ENCODE assay signal across 19 mouse cellular contexts in the genomic region with DNA sequence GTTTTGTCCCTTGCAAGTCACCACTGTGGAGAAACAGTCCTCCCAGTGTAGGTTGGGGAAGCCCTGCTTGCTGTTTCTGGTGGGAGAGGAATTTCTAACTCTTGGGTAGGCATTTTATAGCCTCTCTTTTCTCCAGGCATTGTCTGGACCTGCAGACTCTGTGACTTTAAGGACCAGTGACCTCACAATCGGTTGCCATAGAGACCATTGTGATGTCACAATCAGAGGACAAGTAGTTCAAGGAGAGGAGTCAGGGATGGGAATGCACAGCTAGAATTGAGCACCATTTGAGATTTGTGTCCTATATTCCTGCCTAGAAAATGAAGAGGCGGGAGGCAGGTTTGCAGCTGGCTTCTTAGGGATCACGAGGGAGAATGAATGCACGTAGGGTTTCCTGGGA. TPM values are rescaled to one million over a fixed set of nuclear protein-coding genes. Genes with fewer than 3 reads are reported as not detected.
DNase-seq lines count a peak whose midpoint lies in the region; ATAC-seq and TF ChIP-seq lines count a peak whose summit lies in the region.
"Had no signal": no experiment of that assay in that cellular context is flagged by ENCODE, and none has a peak within 500 bp of the region (broad histone marks: within the 10 kb centered on the region; RNA-seq: fewer than 3 reads in every experiment).

No protein-coding gene starts in this region.

- no peaks in the 10 kb centered on the region for H3K36me3 ChIP-seq in hindbrain, postnatal 0 days (ENCODE audit: insufficient read depth, low read length)
- no peaks in the 10 kb centered on the region for H3K36me3 ChIP-seq in hindbrain, embryonic 16.5 days (ENCODE audit: control insufficient read depth, insufficient read depth, low read length)
- H3K36me3 ChIP-seq: embryonic facial prominence, embryonic 12.5 days; G1E; heart, embryonic 12.5 days; intestine, embryonic 15.5 days had no signal

- no peak overlapping the region for H3K4me3 ChIP-seq in hindbrain, postnatal 0 days (ENCODE audit: low read length)
- H3K4me3 ChIP-seq in hindbrain, embryonic 16.5 days (ENCODE audit: low read length) = no peak overlapping the region
- H3K4me3 ChIP-seq: embryonic facial prominence, embryonic 12.5 days; heart, adult 2 months; heart, embryonic 12.5 days; intestine, embryonic 15.5 days had no signal

- H3K9ac ChIP-seq in hindbrain, postnatal 0 days (replicated peaks; ENCODE audit: low read length) = no peak overlapping the region
- no peak overlapping the region for H3K9ac ChIP-seq in hindbrain, embryonic 16.5 days (ENCODE audit: low read depth, low read length)
- H3K9ac ChIP-seq: embryonic facial prominence, embryonic 12.5 days; heart, embryonic 12.5 days; intestine, embryonic 15.5 days had no signal

- peak; percentile 49 for DNase-seq in hindbrain, postnatal 0 days (ENCODE audit: low spot score)
- DNase-seq in NIH3T3 (ENCODE audit: low read depth) (peak; percentile 5), adipocyte (ENCODE audit: low spot score) (peak; percentile 15)
- DNase-seq in heart, adult 18-20 months = no peak
- DNase-seq in layer of hippocampus, postnatal 36 days = no peak
- DNase-seq: adrenal gland, adult 2 months; cerebellum, adult 18-20 months; cerebellum, postnatal 10 days; embryo, embryonic 11 days; gastrocnemius, postnatal 10 days; heart, adult 2 months; kidney, adult 18-20 months had no signal

- no peaks in the 10 kb centered on the region for H3K9me3 ChIP-seq in hindbrain, postnatal 0 days (ENCODE audit: low read length)
- no peaks in the 10 kb centered on the region for H3K9me3 ChIP-seq in hindbrain, embryonic 16.5 days (ENCODE audit: control insufficient read depth, low read length)
- H3K9me3 ChIP-seq: embryonic facial prominence, embryonic 12.5 days; G1E; heart, embryonic 12.5 days; intestine, embryonic 15.5 days had no signal

- 49% methylated on average over 4 of the region's 4 CpGs for WGBS in hindbrain, postnatal 0 days
- WGBS in hindbrain, embryonic 16.5 days = 52% methylated on average over 4 of the region's 4 CpGs

- no peak overlapping the region for H3K27ac ChIP-seq in hindbrain, postnatal 0 days
- no peak overlapping the region for H3K27ac ChIP-seq in hindbrain, embryonic 16.5 days (ENCODE audit: low read depth, low read length)
- H3K27ac ChIP-seq: embryonic facial prominence, embryonic 12.5 days; heart, adult 2 months; intestine, embryonic 15.5 days had no signal

- TF ChIP-seq CTCF in hindbrain, postnatal 0 days (IDR thresholded peaks at IDR 0.05; ENCODE audit: low read depth) = no peak

- no peak overlapping the region for H3K4me2 ChIP-seq in hindbrain, postnatal 0 days (ENCODE audit: low read depth, low read length)
- no peak overlapping the region for H3K4me2 ChIP-seq in hindbrain, embryonic 16.5 days (ENCODE audit: low read length)
- H3K4me2 ChIP-seq: embryonic facial prominence, embryonic 12.5 days; heart, embryonic 12.5 days; intestine, embryonic 15.5 days had no signal

- H3K4me1 ChIP-seq in hindbrain, postnatal 0 days (ENCODE audit: insufficient read depth, low read length) = peaks cover 15% of the 10 kb centered on the region
- peaks cover 15% of the 10 kb centered on the region for H3K4me1 ChIP-seq in hindbrain, embryonic 16.5 days (ENCODE audit: control insufficient read depth, insufficient read depth, low read depth, low read length)
- H3K4me1 ChIP-seq: embryonic facial prominence, embryonic 12.5 days; heart, embryonic 12.5 days; intestine, embryonic 15.5 days had no signal

- no peaks in the 10 kb centered on the region for H3K27me3 ChIP-seq in hindbrain, postnatal 0 days (ENCODE audit: insufficient read depth, low read length)
- H3K27me3 ChIP-seq in hindbrain, embryonic 16.5 days (replicated peaks; ENCODE audit: control insufficient read depth, insufficient read depth, low read length) = no peaks in the 10 kb centered on the region

- no peak for ATAC-seq in hindbrain, postnatal 0 days
- ATAC-seq in hindbrain, embryonic 16.5 days = no peak
- ATAC-seq: activated CD4-positive, CD25-positive, alpha-beta regulatory T cell, adult 4 months; forebrain, embryonic 16.5 days; intestine, embryonic 15.5 days had no signal

RNA-seq across cellular contexts. Expression of gene Sez6, which starts 7.3 kb away (rescaled TPM):
- 175 and 177 TPM in 2 replicates for total RNA-seq in hindbrain, postnatal 0 days (2014; rRNA removed)
- polyA plus RNA-seq in hindbrain, postnatal 0 days (2015; fragmentation: Nextera tagmentation; extraction: Ambion mirVana) = 113 and 127 TPM in 2 replicates
- polyA plus RNA-seq in hindbrain, embryonic 16.5 days (2015; fragmentation: Nextera tagmentation; extraction: Ambion mirVana) = 132 and 156 TPM in 2 replicates
- total RNA-seq in heart, adult 18-20 months (2021) = under 1 TPM; 0.12 to 0.31 TPM
- 100 to 1,000 TPM; 148 to 153 TPM for total RNA-seq in layer of hippocampus, postnatal 36 days (2021)

RNA-seq across cellular contexts. Expression of gene Pipox, which starts 29.4 kb away (rescaled TPM):
- total RNA-seq in hindbrain, postnatal 0 days (2014; rRNA removed) = 2.8 and 6.8 TPM in 2 replicates
- polyA plus RNA-seq in hindbrain, postnatal 0 days (2015; fragmentation: Nextera tagmentation; extraction: Ambion mirVana) = 4.4 and 4.6 TPM in 2 replicates
- polyA plus RNA-seq in hindbrain, embryonic 16.5 days (2015; fragmentation: Nextera tagmentation; extraction: Ambion mirVana) = 5.9 and 7.7 TPM in 2 replicates
- total RNA-seq in heart, adult 18-20 months (2021) = under 1 TPM; 0.50 to 0.87 TPM
- 1 to 10 TPM; 1.3 to 1.7 TPM for total RNA-seq in layer of hippocampus, postnatal 36 days (2021)
- total RNA-seq: G1E had no signal
- polyA plus RNA-seq: G1E had no signal

RNA-seq across cellular contexts. Expression of gene Phf12, which starts 59.3 kb away (rescaled TPM):
- total RNA-seq in hindbrain, postnatal 0 days (2014; rRNA removed) = 31.9 and 34.9 TPM in 2 replicates
- 8.3 and 8.7 TPM in 2 replicates for polyA plus RNA-seq in hindbrain, postnatal 0 days (2015; fragmentation: Nextera tagmentation; extraction: Ambion mirVana)
- polyA plus RNA-seq in hindbrain, embryonic 16.5 days (2015; fragmentation: Nextera tagmentation; extraction: Ambion mirVana) = 11.8 and 12.5 TPM in 2 replicates
- 10 to 100 TPM; 21.7 to 21.9 TPM for total RNA-seq in heart, adult 18-20 months (2021)
- total RNA-seq in layer of hippocampus, postnatal 36 days (2021) = 10 to 100 TPM; 48.3 to 51.2 TPM

Comparison
In these comparisons a context has a peak if more than half of its experiments do, and no peak if none do; other contexts are left out.
1. DNase-seq: peak in hindbrain, postnatal 0 days (single experiment), NIH3T3 (single experiment) and adipocyte (single experiment); none in heart, adult 18-20 months (0 of 2) and layer of hippocampus, postnatal 36 days (0 of 2).
2. RNA of gene Sez6, which starts 7.3 kb away (total RNA-seq): 175 to 177 TPM in hindbrain, postnatal 0 days and 148 to 153 TPM in layer of hippocampus, postnatal 36 days; 0.12 to 0.31 TPM in heart, adult 18-20 months; every median in the first group is over 100 times any median in the second.